Mouse (Mus musculus) mesoderm, embryonic 11.5 days (tissue): Measurements from ENCODE around the gene Tsku.
A peak's percentile ranks its signal among the peaks of the same experiment; 100 is the strongest.

Source experiments
- DNase-seq: peaks from one replicate; pipeline ENCODE4 v3.0.0-alpha.2; 2012; ENCODE audit warnings: low read depth, low spot score

Tsku gene

GRCm38 (mm10) chr7:98329651-98330374 is 31.3 kb downstream of the Tsku start:
- DNase-seq: no peak

- no peak for DNase-seq
Observed at GRCm38 (mm10) chr7:98328311-98328710, 32.8 kb downstream of the Tsku start.

- DNase-seq: no peak
Observed at GRCm38 (mm10) chr7:98326051-98326450, 35.1 kb downstream of the Tsku start.

GRCm38 (mm10) chr7:98324228-98324627 is 36.9 kb downstream of the Tsku start:
- DNase-seq: no peak

GRCm38 (mm10) chr7:98323288-98324019 is 37.7 kb downstream of the Tsku start:
- no peak for DNase-seq

- DNase-seq: no peak
Observed at GRCm38 (mm10) chr7:98322415-98322814, 38.7 kb downstream of the Tsku start.

- DNase-seq: no peak
Observed at GRCm38 (mm10) chr7:98321083-98321482, 40.0 kb downstream of the Tsku start, which contains the start of gene Acer3. Gene Acer3 (minus strand): TSS chr7:98321208.

- DNase-seq: no peak
Observed at GRCm38 (mm10) chr7:98320006-98320556, 41.0 kb downstream of the Tsku start.

- DNase-seq: no peak
Observed at GRCm38 (mm10) chr7:98316568-98316967, 44.6 kb downstream of the Tsku start.

GRCm38 (mm10) chr7:98315087-98315486 is 46.0 kb downstream of the Tsku start:
- no peak for DNase-seq

GRCm38 (mm10) chr7:98312185-98312920 is 48.8 kb downstream of the Tsku start:
- DNase-seq: no peak

GRCm38 (mm10) chr7:98310266-98310665 is 50.9 kb downstream of the Tsku start:
- no peak for DNase-seq

GRCm38 (mm10) chr7:98309219-98310030 is 51.7 kb downstream of the Tsku start:
- peak; percentile 93 for DNase-seq

GRCm38 (mm10) chr7:98308607-98309218 is 52.4 kb downstream of the Tsku start:
- no peak for DNase-seq

GRCm38 (mm10) chr7:98307921-98308606 is 53.1 kb downstream of the Tsku start:
- DNase-seq: no peak

- DNase-seq: no peak
Observed at GRCm38 (mm10) chr7:98307411-98307810, 53.7 kb downstream of the Tsku start.
